Mouse (Mus musculus) G1E (cell line): ENCODE data around the gene Armh3. TPM values are rescaled to one million over a fixed set of nuclear protein-coding genes. Genes with fewer than 3 reads are reported as not detected.

Experiments
- ATAC-seq: 2 replicates; pipeline ENCODE4 v1.8.0; 2016; ENCODE audit warnings: mild to moderate bottlenecking; ENCODE audit not compliant: insufficient number of reproducible peaks, poor library complexity, low FRiP score, severe bottlenecking; ENCODE audit errors: extremely low read depth
- DNase-seq: peaks from one replicate; pipeline ENCODE4 v3.0.0; 2012; ENCODE audit warnings: low spot score
- H3K27me3 ChIP-seq: 2 replicates; pipeline ENCODE4 v1.6.1; 2012; ENCODE audit warnings: mild to moderate bottlenecking, low read length, inconsistent platforms; ENCODE audit not compliant: insufficient read depth
- H3K36me3 ChIP-seq: replicated peaks from 2 replicates; pipeline ENCODE3; 2012; ENCODE audit warnings: mild to moderate bottlenecking, inconsistent platforms
- H3K4me1 ChIP-seq: 2 replicates; pipeline ENCODE4 v1.6.1; 2012; ENCODE audit warnings: low read depth, low read length, inconsistent platforms, mixed read lengths; ENCODE audit not compliant: insufficient read depth
- H3K4me3 ChIP-seq: 2 replicates; pipeline ENCODE4 v1.5.1; 2012; ENCODE audit warnings: low read depth, mild to moderate bottlenecking, inconsistent platforms, low read length, moderate library complexity, mixed read lengths
- H3K9me3 ChIP-seq: replicated peaks from 2 replicates; pipeline ENCODE4 v1.6.1; 2012; ENCODE audit warnings: inconsistent platforms
- CTCF ChIP-seq: IDR thresholded peaks from 2 replicates; pipeline ENCODE4 v1.5.1; 2012; ENCODE audit warnings: low read depth, low read length, inconsistent platforms, mixed read lengths
- GATA1 ChIP-seq: IDR thresholded peaks from 2 replicates; pipeline ENCODE4 v1.6.1; 2012; ENCODE audit warnings: borderline replicate concordance, low read length, inconsistent platforms, mixed read lengths
- GATA2 ChIP-seq: IDR thresholded peaks from 2 replicates; pipeline ENCODE4 v1.6.1; 2012; ENCODE audit warnings: low read depth, low read length, inconsistent platforms, borderline replicate concordance
- POLR2AphosphoS5 ChIP-seq: IDR thresholded peaks from 2 replicates; pipeline ENCODE4 v1.6.1; 2012; ENCODE audit warnings: low read depth, low read length, inconsistent platforms; ENCODE audit not compliant: insufficient replicate concordance
- TAL1 ChIP-seq: conservative IDR thresholded peaks from 2 replicates; pipeline ENCODE4 v1.6.1; 2012; ENCODE audit warnings: low read depth, low read length, inconsistent platforms, mixed read lengths
- polyA plus RNA-seq: library from polyadenylated mRNA; stranded (reverse); fragments of >175 nt; gene quantifications from 2 replicates; pipeline ENCODE4 v1.2.3, GENCODE M21; 2012
- total RNA-seq, 2 experiments: library from RNA; stranded (forward) in 1 of 2; stranded (reverse) in 1 of 2; fragments of 200-1000 nt in 1 of 2; fragments of >200 nt in 1 of 2; fragmentation: Nextera tagmentation in 1 of 2; gene quantifications; 2 replicates each; pipeline ENCODE4 v1.2.3; 2014 to 2017

The Armh3 gene
- total RNA-seq (2014; fragmentation: Nextera tagmentation): 13.0 and 22.0 TPM in 2 replicates
- 6.7 and 7.1 TPM in 2 replicates for total RNA-seq (2017)
- polyA plus RNA-seq: 1.6 and 1.9 TPM in 2 replicates

- TF ChIP-seq GATA2 (no peak), POLR2AphosphoS5 (no peak), TAL1 (no peak), GATA1 (no peak), CTCF (no peak)
- H3K36me3 ChIP-seq: peaks cover 6% of the 10 kb centered on the region
- H3K4me1 ChIP-seq: peaks cover 26% of the 10 kb centered on the region
- H3K27me3 ChIP-seq: no peaks in the 10 kb centered on the region
- H3K4me3 ChIP-seq: peak within 1 kb of the TSS; percentile 80
- ATAC-seq (peak; percentile 67), DNase-seq (peak; percentile 91)
- peaks cover 4% of the 10 kb centered on the region; the same call in 1 of the 2 replicates for H3K9me3 ChIP-seq
Measured at GRCm38 (mm10) chr19:45997785-45998693, at the start of gene Armh3. TSS of gene Armh3 (minus strand) at chr19:45998488.

GRCm38 (mm10) chr19:46047426-46047825, 49.1 kb upstream of the Armh3 start:
- TF ChIP-seq TAL1 (no peak), CTCF (no peak), POLR2AphosphoS5 (no peak), GATA1 (no peak), GATA2 (no peak)
- no peak overlapping the region for H3K4me3 ChIP-seq
- no peak for ATAC-seq
- peaks cover 13% of the 10 kb centered on the region for H3K36me3 ChIP-seq
- H3K9me3 ChIP-seq: no peaks in the 10 kb centered on the region
- no peaks in the 10 kb centered on the region; the same call in 1 of the 2 replicates for H3K27me3 ChIP-seq
- DNase-seq: no peak
- peaks cover 51% of the 10 kb centered on the region for H3K4me1 ChIP-seq

GRCm38 (mm10) chr19:46046621-46047025, 48.3 kb upstream of the Armh3 start:
- no peaks in the 10 kb centered on the region for H3K9me3 ChIP-seq
- H3K27me3 ChIP-seq: no peaks in the 10 kb centered on the region; the same call in 1 of the 2 replicates
- TF ChIP-seq TAL1 (no peak), CTCF (no peak), GATA2 (no peak), POLR2AphosphoS5 (no peak)
- H3K4me3 ChIP-seq: no peak overlapping the region
- DNase-seq: no peak
- no peak for ATAC-seq
- H3K36me3 ChIP-seq: peaks cover 16% of the 10 kb centered on the region
- H3K4me1 ChIP-seq: peaks cover 59% of the 10 kb centered on the region

- TF ChIP-seq GATA2: no peak
- TF ChIP-seq TAL1: no peak
- no peak for TF ChIP-seq CTCF
- no peak for TF ChIP-seq POLR2AphosphoS5
- TF ChIP-seq GATA1: no peak
- peaks cover 24% of the 10 kb centered on the region for H3K36me3 ChIP-seq
- peak overlapping the region; percentile 96 for H3K4me3 ChIP-seq
- H3K9me3 ChIP-seq: no peaks in the 10 kb centered on the region
- DNase-seq: no peak
- no peaks in the 10 kb centered on the region; the same call in 1 of the 2 replicates for H3K27me3 ChIP-seq
- H3K4me1 ChIP-seq: peaks cover 67% of the 10 kb centered on the region
- no peak for ATAC-seq
Measured at GRCm38 (mm10) chr19:46045696-46046311, 47.5 kb upstream of the Armh3 start.

- TF ChIP-seq GATA1 (no peak), TAL1 (no peak), GATA2 (no peak), CTCF (no peak), POLR2AphosphoS5 (no peak)
- DNase-seq (peak; percentile 77), ATAC-seq (peak; percentile 48; the same call in 1 of the 2 replicates)
- Histone ChIP-seq H3K9me3 (no peaks in the 10 kb centered on the region), H3K27me3 (no peaks in the 10 kb centered on the region; the same call in 1 of the 2 replicates), H3K4me1 (peaks cover 67% of the 10 kb centered on the region), H3K36me3 (peaks cover 28% of the 10 kb centered on the region), H3K4me3 (peak within 1 kb of the TSS; percentile 96)
Measured at GRCm38 (mm10) chr19:46044993-46045695, 46.9 kb upstream of the Armh3 start, which contains the start of gene Ldb1. TSS of gene Ldb1 (minus strand) at chr19:46045214.
